Mouse (Mus musculus) cerebellum, adult 2 months (tissue): ENCODE data around the gene Eci2. TPM values are rescaled to one million over a fixed set of nuclear protein-coding genes. Genes with fewer than 3 reads are reported as not detected.
A peak's percentile ranks its signal among the peaks of the same experiment; 100 is the strongest.

Experiments
- DNase-seq, 2 experiments: peaks; one replicate each; pipeline ENCODE4 v3.0.0; 2021
- H3K27ac ChIP-seq: fragments of 200-500 bp; 2 replicates; pipeline ENCODE4 v1.5.1; 2012; ENCODE audit warnings: low read length, control low read depth, inconsistent platforms; ENCODE audit not compliant: insufficient read depth
- H3K27me3 ChIP-seq: fragments of 200-500 bp; 2 replicates; pipeline ENCODE4 v1.6.1; 2012; ENCODE audit warnings: inconsistent platforms, mild to moderate bottlenecking, low read length, moderate library complexity; ENCODE audit not compliant: control insufficient read depth, insufficient read depth
- H3K4me1 ChIP-seq: fragments of 200-500 bp; 2 replicates; pipeline ENCODE4 v1.6.1; 2011; ENCODE audit warnings: low read length; ENCODE audit not compliant: control insufficient read depth, insufficient read depth
- H3K4me3 ChIP-seq: fragments of 200-500 bp; replicated peaks from 2 replicates; pipeline ENCODE3; 2011; ENCODE audit warnings: mild to moderate bottlenecking, low read depth, low read length, control low read depth; ENCODE audit not compliant: insufficient read depth
- CTCF ChIP-seq: fragments of 200-500 bp; IDR thresholded peaks from 2 replicates; pipeline ENCODE4 v1.5.1; 2011; ENCODE audit warnings: low read depth, mild to moderate bottlenecking, control low read depth, low read length, moderate library complexity, borderline replicate concordance; ENCODE audit not compliant: insufficient read depth
- POLR2A ChIP-seq: fragments of 200-500 bp; IDR thresholded peaks from 2 replicates; pipeline ENCODE4 v1.6.1; 2011; ENCODE audit warnings: low read length, control low read depth, borderline replicate concordance; ENCODE audit not compliant: insufficient read depth
- WGBS: fragments of 180-500 bp; shearing (Covaris S2); methylation state at CpG from one replicate; pipeline ENCODE4 v1.1.7; 2018; 5-methylcytosine and 5-hydroxymethylcytosine counted together
- polyA plus RNA-seq: library from polyadenylated mRNA; depleted of rRNA; stranded (reverse); fragments of >200 nt; gene quantifications from 2 replicates; pipeline ENCODE4 v1.2.3, GENCODE M21; 2012; rRNA removed

The Eci2 gene
- polyA plus RNA-seq: 58.6 and 60.5 TPM in 2 replicates

DNA sequence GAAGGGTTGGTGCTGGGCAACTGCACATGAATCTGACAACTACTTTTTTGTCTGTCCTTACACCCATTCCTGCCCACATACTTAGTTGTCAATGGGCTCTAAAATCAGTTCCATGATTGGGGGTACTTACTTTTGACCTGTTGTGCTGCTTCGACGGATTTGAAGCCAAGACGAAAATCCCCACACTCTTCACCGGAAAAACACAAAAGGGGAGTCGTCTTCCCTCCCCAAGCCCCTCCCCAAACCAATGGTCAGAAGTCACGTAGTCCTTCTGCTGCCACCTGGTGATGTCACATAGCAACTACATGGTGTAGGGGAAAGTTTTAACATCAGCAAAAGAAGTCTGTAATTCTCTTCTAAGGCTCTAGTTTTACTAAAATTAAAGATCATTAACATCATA is at the start of gene Eci2:
Gene Eci2 (minus strand): TSS at position 218 of the 400 bp plus-strand sequence.
- Histone ChIP-seq H3K4me3 (no peak within 1 kb of the TSS), H3K4me1 (no peaks in the 10 kb centered on the region), H3K27me3 (no peaks in the 10 kb centered on the region; the same call in 1 of the 2 replicates), H3K27ac (no peak within 1 kb of the TSS)
- DNase-seq: no peak
- 2% methylated on average over 6 of the region's 6 CpGs for WGBS
- TF ChIP-seq CTCF: peak; percentile 49; the same call in 1 of the 2 replicates
- TF ChIP-seq POLR2A: no peak

DNA sequence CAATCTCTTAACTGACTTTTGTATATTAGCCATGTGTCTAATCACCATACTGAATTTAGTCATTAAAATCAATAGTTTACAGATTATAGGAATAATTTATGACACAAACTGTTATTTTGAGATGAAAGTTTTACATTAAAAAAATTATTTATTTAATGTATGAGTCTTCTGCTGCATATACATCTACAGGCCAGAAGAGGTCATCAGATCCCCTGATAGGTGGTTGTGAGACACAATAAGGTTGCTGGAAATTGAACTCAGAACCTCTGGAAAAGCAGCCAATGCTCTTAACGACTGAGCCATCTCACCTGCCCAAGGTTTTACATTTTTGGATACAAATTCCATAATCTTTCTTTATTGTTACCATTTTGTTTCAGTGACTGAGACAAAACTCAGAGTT is 48.0 kb upstream of the Eci2 start:
- DNase-seq: no peak
- TF ChIP-seq CTCF (no peak), POLR2A (no peak)
- Histone ChIP-seq H3K4me1 (no peaks in the 10 kb centered on the region), H3K27me3 (no peaks in the 10 kb centered on the region), H3K27ac (no peak overlapping the region), H3K4me3 (no peak overlapping the region)
- 40% methylated on average over 1 of the region's 1 CpGs for WGBS

DNA sequence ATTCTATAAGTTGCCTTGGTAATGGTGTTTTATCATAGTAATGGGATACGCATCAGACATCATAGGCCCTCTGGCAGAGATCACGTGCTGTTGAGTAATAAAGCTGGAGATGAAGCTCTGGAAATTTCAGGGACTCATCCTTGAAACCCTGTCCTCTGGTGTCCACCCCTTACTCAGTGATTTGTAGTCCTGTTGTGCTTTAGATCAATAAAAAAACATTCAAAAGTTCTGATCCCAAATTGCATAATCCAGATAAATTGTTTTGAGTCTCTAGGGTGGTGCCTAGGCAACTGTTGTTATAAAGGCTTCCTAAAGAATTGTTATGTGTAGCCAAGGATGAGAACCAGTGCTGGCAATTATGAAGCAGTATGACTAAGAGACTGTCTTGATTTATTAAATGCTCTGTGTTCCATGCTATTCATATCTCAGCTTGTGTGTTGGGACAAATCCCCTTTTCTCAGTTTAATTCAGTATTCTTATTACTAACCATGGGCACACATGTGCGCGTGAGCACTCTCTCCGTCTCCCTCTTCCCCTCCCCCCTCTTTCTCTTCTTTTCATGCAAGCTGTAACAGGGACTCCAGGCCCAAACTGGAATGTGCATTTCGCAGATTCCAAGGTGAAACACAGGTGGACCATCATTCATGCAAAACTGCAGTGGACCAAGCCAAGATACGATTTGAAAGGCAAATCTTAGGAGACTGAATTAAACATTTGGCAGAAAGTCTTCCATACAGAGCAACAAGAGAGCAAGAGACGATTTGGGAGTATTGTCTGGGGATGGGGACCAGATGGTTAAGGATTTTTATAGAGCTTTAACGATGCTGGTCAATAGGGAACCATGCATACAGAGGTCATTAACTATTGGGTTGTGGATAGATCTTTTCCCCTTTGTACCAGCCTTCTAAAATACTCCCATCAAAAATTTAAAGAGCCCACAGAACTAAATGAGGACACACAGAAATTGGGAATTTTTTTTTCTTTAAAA is 43.9 kb upstream of the Eci2 start:
- no peak overlapping the region for H3K27ac ChIP-seq
- no peaks in the 10 kb centered on the region for H3K27me3 ChIP-seq
- no peaks in the 10 kb centered on the region for H3K4me1 ChIP-seq
- TF ChIP-seq POLR2A: no peak
- no peak for TF ChIP-seq CTCF
- DNase-seq: no peak
- no peak overlapping the region for H3K4me3 ChIP-seq
- 59% methylated on average over 9 of the region's 9 CpGs for WGBS

DNA sequence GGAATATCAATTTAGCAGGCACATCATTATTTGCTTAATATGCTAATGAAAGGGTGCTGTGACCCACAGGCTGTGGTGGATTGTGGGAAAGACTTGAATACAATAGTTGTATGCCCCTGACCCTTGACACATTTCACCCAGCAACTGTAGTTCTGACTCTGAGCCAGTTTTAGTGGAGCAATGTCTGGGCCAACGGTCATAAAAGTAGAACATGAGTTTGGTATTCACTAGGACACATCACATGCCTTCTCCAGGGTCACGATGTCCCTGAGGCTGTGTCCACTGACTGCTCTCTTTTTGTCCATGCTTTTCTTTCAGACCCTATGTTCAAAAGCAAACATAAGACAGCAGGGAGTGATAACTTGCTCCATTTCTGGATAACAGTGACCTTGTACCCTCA is 40.2 kb upstream of the Eci2 start:
- H3K27ac ChIP-seq: no peak overlapping the region
- no peak for DNase-seq
- WGBS: 62% methylated on average over 2 of the region's 2 CpGs
- TF ChIP-seq POLR2A (no peak), CTCF (no peak)
- H3K4me1 ChIP-seq: no peaks in the 10 kb centered on the region
- H3K27me3 ChIP-seq: no peaks in the 10 kb centered on the region
- no peak overlapping the region for H3K4me3 ChIP-seq

DNA sequence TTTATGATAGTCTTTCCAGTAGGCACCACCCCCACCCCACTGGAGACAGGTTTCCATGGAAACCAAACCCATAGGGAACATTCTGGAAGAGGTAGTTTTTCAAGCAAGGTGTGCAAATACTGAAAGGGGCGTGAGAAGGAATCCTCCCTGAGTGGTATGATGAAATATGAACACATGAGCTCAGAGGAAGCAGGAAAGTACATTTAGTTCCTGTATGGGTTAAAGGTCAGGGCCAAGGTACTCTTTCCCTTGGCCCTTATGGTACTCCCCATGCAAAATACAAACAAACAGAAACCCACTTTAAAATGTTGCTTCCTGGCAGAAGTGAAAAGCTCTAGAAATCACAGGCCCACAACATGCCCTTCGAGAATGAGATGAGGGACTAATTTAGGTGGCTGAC is 39.1 kb upstream of the Eci2 start:
- H3K27ac ChIP-seq: no peak overlapping the region
- DNase-seq: no peak
- WGBS: 73% methylated on average over 2 of the region's 2 CpGs
- no peak overlapping the region for H3K4me3 ChIP-seq
- no peaks in the 10 kb centered on the region for H3K4me1 ChIP-seq
- no peaks in the 10 kb centered on the region for H3K27me3 ChIP-seq
- TF ChIP-seq POLR2A (no peak), CTCF (no peak)

DNA sequence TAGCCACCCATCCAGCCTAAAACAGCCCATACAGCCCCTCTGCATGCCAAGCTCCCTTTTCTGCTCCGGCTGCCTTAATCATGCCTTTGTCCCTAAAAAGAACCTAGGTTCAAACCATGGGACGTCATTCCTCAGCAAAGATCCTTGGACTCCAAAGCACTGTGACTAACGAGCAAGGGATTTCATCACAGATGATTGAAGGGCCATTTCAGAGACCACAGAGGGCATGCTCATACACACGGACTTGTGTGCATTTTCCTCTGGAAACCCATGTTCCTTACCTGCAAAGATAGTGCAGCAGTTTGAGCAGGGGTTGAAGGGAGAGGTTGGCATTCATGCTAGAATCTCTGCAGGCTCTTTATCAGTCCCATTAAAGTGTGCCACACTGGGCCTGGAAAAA is 37.5 kb upstream of the Eci2 start:
- 66% methylated on average over 4 of the region's 4 CpGs for WGBS
- TF ChIP-seq POLR2A (no peak), CTCF (no peak)
- Histone ChIP-seq H3K27me3 (no peaks in the 10 kb centered on the region), H3K27ac (no peak overlapping the region), H3K4me3 (no peak overlapping the region), H3K4me1 (no peaks in the 10 kb centered on the region)
- no peak for DNase-seq

DNA sequence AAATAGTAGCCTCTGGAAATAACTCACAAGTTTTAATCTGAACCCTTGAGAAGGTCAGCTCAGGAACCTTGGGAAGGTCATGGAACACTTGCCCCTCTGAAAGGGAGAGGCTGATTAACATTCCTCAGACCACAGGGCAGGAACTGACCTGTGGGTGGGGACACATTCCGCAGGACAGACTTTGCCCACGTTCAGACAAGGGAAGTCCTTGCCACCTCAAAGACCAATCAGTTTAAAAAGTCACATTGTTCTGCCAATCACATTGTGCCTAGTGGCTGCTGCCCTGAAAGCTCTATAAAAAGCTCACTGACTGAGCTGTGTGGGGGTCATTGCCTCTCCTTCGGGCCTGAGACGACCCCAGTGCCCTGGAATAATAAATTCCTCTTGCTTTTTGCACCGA is 31.2 kb upstream of the Eci2 start:
- no peak for DNase-seq
- no peaks in the 10 kb centered on the region for H3K27me3 ChIP-seq
- TF ChIP-seq POLR2A (no peak), CTCF (no peak)
- no peak overlapping the region for H3K27ac ChIP-seq
- no peaks in the 10 kb centered on the region for H3K4me1 ChIP-seq
- H3K4me3 ChIP-seq: no peak overlapping the region
- 25% methylated on average over 5 of the region's 5 CpGs for WGBS

DNA sequence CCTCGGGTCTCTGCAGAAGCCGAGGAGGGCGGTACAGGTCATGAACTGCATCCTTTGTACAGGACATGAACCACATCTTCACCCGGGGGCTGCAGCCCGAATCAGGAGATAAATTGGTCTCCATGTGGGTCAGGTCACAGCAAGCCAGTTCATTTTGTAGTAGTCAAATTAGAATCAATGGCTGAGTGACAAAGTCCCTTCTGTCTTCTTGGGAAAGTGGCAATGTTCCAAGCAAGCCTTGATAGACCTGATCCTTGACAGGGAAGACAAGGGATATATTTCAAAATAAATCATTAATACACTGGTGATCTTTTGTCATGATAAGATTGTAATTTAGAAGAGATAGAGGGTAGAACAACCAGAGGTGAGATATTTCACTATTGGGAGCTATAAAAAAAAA is 9.6 kb upstream of the Eci2 start:
- WGBS: 37% methylated on average over 5 of the region's 5 CpGs
- H3K4me1 ChIP-seq: peaks cover 3% of the 10 kb centered on the region; the same call in 1 of the 2 replicates
- no peaks in the 10 kb centered on the region for H3K27me3 ChIP-seq
- H3K27ac ChIP-seq: no peak overlapping the region
- H3K4me3 ChIP-seq: no peak overlapping the region
- peak in 1 of 2 experiments; percentile 18 for DNase-seq
- TF ChIP-seq CTCF (no peak), POLR2A (no peak)
